Mouse (Mus musculus): ENCODE results near the gene Cttnbp2. TPM values are rescaled to one million over a fixed set of nuclear protein-coding genes. Genes with fewer than 3 reads are reported as not detected.

Gene Cttnbp2
- polyA plus RNA-seq (2014; fragmentation: Illumina TruSeq; extraction: RNeasy Lipid Tissue Mini Kit (QIAGEN cat#74804); ENCODE audit: low read depth, low replicate concordance): 13.6 TPM

GRCm38 (mm10) chr6:18514480-18515352 is at the start of gene Cttnbp2:
Gene Cttnbp2 (minus strand): TSS chr6:18514843.

